Mouse (Mus musculus): ENCODE results near the gene Tmem184a.

The Tmem184a gene

DNA sequence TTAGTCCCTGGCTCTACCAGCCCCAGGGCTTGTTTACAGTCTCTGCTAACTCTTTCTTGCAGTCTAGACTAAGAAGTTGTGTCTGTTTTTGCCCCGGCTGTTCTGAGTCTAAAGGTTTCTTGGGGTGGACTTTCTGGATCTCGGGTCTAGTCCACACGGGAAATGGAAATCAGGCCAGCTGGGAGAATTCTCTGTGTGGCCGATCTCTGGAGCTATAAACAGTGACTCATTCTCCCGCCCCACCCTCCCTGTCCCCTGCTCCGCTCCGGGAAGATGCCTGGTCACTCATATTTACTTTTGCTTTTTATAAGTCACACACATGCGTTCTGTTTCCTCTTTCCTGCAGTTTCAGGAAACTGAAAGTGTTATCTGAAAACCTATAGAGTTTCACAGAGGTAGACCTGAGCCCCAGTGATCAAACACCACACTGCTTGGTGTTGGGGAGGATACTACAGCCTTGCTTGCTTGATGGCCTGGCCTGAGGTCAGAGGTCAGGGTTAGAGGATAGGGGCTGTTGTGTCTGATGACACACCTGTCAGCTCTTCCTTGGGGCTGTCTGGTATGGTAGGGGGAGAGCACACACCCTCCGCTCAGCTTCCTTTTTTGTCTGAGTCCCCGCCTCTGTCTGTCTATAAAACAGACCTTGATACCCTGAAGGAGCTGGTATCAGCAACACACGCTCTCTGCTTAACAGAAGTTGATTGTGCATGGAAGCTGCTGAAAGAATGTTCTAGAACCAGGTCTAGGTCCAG lies 26.2 kb downstream of the Tmem184a start:
- no peak for DNase-seq (ENCODE audit: low read depth in 2 of 2, low spot score in 2 of 2)

DNA sequence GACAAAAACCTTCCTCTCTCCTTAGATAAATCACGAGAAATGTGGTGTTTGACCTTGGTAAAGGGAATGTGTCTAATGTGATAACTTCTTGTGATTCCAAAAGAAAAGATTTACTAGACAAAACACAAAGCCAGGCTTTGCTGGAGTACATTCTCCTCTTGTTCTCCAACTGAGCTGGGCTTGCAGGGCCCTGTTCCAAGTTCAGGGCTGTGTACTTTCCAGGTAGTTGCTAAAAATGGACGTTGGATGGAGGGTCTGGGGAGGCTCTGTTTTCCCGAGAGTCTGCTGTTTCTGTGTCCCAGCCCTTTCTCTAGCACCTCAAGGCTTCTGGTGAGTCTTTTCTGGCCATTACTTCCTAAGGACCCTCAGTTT lies 26.8 kb downstream of the Tmem184a start:
- no peak for DNase-seq (ENCODE audit: low read depth in 2 of 2, low spot score in 2 of 2)

DNA sequence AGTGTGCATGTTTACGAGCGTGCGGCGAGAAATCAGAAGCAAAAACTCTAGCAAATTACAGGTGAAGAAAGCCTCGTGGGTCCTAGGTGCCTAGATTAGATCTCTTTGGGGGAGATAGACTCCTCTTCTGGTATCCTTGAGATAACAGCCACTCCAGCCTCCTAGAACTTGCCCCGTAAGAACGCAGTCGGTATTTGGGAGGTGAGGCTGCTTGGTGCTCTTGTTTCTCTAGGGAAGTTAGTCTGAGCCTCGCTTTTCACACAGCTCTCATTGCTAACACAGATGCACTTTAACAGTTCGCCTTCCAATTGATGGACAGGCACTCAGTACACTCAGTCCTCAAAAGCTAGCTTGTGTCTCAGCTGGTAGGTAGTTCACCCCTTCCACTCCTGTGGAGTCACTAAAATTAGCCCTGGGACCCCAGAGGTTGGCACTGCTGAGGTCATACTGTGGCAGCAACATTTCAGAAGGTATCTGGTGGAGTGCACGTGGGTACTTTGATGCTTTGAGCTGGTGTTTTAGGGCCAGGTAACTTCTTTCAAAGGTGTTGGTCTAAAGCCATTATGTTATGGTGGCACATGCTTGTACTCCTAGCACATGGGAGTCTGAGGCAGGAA lies 27.4 kb downstream of the Tmem184a start:
- no peak for DNase-seq (ENCODE audit: low read depth in 2 of 2, low spot score in 2 of 2)

DNA sequence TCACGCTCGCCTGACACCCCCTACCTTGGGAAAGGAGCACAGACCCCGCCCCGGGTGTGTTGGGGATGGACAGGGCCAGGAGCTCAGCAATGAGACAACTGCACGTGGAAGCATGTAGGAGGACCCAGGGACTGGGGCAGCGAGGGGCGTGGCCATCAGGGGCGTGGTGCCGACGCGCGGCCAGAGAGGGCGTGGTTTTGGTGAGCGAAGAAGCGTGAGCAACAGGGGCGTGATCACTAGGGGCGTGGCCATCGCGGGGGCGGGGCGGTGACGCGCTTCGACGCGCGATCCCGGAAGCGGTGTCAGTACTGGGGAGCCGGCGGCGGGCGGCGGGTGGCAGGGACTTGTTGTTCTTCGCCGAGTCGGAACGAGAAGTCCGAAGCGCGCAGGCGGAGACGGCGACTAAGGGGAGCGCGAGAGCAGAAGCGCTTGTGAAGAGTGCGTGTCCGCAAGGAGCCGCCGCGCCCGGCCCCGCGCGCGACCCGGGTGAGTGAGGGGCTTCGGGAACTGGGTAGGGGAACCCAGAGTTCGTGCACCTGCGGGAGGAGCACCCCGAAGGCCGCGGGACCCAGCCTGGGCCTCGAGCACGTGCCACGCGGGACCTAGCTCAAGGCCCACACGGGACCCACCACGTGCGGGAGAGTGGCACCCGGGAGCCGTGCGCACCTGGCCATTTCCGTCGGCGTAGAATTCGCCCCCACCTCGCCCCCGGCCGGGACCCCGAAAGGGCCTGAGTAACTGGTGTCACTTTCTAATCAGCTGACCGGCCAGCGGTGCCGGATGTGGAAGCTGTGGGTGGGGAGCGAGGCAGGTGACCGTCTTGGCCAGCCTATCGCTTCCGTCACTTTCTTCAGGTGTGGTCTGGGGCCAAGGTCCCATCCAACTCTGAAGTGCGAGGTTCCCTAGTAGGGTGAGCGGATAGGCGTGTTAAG lies 28.2 kb downstream of the Tmem184a start, which contains the start of gene Mafk:
Mafk (plus strand) TSS at position 287 of the 932 bp plus-strand sequence.
- peak; percentile 97 to 99 for DNase-seq (ENCODE audit: low read depth in 2 of 2, low spot score in 2 of 2)

DNA sequence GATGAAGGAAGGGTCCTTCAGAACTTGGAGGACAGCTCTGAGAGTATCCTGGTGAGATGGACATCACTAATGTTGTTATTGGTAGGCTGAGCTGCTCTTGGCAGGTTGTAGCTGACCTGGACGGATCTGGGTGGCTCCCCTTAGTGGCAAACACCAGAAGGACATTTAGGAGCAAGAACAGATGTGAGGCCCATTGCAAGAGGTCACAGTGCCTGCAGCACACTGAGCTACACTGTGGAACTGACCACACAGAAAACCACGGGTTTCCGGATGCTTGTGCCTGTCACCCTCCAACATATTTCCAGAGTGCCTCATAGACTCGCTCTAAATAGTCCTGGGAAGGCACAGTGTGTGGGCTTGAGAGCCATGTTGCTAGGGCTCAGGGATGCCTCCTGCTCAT lies 30.3 kb downstream of the Tmem184a start:
- no peak for DNase-seq (ENCODE audit: low read depth in 2 of 2, low spot score in 2 of 2)

DNA sequence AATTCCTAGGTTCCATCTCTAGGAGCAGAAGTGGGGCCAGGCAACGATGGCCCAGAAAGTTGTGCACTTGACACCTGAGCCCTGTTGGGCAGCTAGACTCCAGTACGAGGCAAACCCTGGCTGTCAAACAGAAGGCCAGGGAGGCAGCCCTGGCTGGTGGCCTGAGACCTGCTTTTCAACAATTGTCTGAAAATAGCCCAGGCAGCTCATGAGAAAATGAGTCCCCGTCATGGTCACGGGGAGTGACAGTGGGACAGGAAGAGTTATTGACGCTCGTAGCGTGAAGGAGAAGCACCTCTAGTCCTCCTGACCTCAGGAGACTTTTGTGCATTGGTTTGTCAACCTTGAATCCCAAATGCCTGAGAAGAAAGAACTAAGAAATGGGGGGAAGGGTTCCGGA lies 38.3 kb downstream of the Tmem184a start:
- DNase-seq (ENCODE audit: low read depth in 2 of 2, low spot score in 2 of 2): no peak

DNA sequence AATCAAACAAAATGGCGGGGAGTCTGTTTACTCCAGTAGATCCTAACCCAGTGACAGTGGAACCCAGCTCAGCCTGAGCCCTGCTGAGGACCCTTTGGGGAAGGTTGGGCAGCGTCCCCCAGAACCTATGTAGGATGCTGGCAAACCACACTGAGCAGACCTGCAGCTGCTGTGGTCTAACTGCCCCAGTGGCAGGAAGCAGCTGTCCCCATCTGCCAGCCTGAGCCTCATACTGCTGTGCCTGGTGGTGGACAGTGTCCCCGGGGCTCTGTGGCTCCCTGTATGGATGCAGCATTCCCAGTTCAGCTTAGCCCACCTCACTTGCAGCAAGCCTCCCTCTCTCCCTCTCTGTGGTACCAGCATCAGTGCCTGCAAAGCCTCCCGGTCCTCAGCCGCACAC lies 42.8 kb downstream of the Tmem184a start:
- DNase-seq (ENCODE audit: low read depth in 2 of 2, low spot score in 2 of 2): no peak

DNA sequence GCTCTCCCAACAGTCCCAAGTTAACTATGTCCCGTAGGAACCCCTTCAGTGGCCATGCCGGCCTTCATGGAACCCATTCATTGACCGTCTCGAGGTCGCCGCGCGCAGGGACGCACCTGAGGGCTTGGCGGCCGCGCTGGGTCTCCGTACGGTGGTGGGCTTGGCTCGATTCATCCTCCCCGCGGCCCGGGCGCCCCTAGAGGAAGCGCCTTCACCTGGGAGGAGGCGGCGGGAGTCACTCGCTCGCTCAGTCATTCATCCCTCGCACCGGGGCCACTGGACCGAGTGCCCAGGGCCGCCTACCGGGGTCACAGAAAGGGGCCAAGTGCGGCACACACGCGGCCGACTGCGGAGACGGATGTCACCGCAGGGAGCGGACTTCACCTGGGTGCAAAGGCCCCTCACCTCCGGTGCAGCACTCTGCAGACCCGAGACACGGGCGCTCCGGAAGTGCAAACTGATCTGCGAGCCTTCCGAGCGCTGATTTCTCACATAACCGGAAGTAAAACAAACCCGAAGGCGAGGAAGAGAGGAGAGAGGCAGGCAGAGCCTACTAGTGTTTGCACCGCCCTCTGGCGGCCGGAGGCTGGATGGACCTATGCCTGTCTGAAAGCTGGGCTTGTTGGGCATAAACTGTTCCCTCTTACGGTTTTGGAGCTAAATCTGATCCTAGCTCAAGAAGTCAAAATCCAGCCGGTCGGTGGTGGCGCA lies 44.3 kb downstream of the Tmem184a start, which contains the start of gene Ints1:
Ints1 (minus strand) TSS at position 459 of the 711 bp plus-strand sequence.
- peak; percentile 94 to 95 for DNase-seq (ENCODE audit: low read depth in 2 of 2, low spot score in 2 of 2)

DNA sequence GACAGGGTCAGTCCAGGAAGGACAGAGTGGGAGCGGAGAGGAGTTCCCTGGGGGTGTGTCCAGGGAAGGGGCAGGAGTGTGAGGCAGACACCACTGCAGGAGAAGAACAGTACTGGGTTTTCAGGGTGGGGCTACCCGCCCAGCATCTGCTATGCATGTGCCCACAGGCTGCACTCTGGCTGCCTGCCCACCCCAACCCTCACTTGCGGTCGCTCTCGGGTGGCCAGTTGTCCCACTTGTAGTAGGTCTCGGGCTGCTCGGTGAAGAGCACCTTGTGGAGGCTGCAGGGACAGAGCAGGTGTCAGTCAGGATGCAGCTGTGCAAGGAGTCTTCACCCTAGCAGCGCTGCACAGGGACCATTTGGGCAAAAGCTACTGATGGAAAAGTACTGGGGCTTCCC lies 51.5 kb downstream of the Tmem184a start:
- DNase-seq (ENCODE audit: low read depth in 2 of 2, low spot score in 2 of 2): no peak

DNA sequence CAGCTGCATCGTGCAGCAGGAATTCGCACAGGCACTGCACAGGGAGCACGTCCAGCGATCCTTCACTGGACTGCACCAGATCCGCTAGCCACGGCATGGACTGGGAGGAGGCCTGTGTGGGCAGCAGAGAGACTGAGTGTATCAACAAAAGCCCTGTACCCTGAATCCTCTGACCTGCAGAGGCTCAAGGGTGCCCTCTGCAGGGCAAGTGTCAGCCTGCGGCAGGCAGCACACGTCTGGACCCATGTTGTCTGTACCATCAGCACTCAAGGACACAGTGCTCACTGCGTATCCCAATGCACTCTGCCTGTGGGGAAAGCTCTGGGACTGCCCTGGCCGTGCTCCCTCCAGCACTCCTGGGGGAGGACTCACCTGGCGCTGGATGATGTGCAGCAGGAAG lies 55.4 kb downstream of the Tmem184a start:
- DNase-seq (ENCODE audit: low read depth in 2 of 2, low spot score in 2 of 2): no peak

DNA sequence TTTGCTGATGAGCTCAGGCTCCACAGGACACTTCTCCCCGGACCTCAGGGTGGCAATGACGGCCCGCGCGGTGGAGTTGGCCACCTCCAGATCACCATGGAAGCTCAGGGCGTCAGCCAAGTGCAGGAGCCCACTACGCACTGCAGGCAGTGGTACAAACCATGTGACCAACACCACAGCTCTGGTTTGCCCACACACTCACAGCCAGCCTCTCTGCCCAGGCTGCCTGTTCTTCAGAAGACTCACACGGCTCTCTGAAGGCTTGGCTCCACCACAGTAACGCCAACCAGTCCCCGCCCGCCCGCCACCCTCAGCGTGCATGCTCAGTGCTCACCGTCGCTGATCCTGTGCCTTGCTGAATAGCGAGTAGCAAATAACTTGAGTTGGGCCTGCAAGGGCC lies 61.6 kb downstream of the Tmem184a start:
- DNase-seq (ENCODE audit: low read depth in 2 of 2, low spot score in 2 of 2): no peak

DNA sequence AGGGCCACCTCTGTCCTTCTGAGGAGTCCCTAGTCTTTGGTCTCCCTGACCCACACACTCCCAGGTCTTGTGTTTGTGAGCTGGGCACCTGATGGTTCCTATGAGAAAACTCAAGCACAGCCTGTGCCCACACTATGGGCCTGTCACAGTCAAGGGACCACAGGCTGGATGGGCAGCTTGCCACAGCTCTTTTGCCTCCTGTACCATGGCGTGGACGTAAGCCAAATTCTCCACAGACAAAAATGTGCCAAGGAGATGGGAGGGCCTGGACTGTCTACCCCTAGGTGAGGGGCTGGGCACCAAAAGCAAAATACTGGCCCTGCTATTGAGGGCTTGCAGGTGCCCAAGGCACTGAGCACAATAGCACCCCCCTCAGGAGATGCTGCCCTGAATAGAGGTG lies 63.1 kb downstream of the Tmem184a start:
- DNase-seq (ENCODE audit: low read depth in 2 of 2, low spot score in 2 of 2): no peak

DNA sequence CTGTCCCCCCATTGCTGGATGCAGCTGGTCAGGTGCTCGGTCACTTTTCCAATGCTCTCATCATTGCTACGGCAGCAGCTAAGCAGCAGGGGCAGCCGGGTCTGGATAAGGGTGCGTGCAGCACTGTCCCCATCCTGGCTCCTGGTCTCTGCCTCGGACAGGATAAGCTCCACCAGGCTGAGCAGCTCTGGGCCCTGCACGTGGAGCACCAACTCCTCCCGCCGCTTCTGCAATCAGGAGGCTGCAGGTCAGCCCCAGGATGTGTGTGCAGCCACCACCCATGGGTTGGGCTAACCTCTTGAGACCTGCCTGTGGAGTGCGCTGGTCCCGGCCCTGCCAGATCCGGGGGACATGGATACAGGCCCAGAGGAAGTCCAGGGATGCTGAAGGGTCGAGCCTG lies 63.6 kb downstream of the Tmem184a start:
- DNase-seq (ENCODE audit: low read depth in 2 of 2, low spot score in 2 of 2): no peak

DNA sequence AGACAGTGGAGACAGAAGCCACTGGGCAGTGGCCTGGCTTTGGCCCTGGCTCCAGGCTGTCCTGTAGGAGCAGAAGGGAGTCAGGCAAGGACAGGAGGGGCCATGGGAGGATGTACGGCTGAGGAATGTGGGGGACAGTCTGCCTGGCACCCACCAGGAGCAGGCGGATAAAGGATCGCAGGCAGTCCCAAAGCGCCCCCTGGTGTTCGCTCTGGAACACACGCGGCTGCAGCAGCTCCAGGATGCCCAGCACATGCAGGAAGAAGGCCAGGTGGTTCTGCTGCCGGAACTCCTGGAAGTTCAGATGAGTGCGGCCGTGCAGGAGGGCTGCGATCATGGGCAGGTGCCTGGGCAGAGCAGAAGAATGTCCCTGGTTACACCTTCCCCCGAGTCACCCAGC lies 65.0 kb downstream of the Tmem184a start:
- DNase-seq (ENCODE audit: low read depth in 2 of 2, low spot score in 2 of 2): no peak
